Mouse (Mus musculus) small intestine, adult 2 months (tissue): ENCODE measurements at regions not wholly inside any gene's neighbourhood (a gene's known extent, or its start where the extent isn't known, plus 50 kb on each side); places are given as distances from the start of the nearest gene placed in this dataset.

Source experiments
- H3K27ac ChIP-seq: fragments of 200-500 bp; 2 replicates; pipeline ENCODE4 v1.5.1; 2012; ENCODE audit warnings: low read depth, low read length, control low read depth, inconsistent platforms; ENCODE audit not compliant: insufficient read depth
- H3K27me3 ChIP-seq: fragments of 200-500 bp; 2 replicates; pipeline ENCODE4 v1.6.1; 2012; ENCODE audit warnings: mild to moderate bottlenecking, moderate library complexity, low read length, inconsistent platforms; ENCODE audit not compliant: control insufficient read depth, insufficient read depth
- H3K36me3 ChIP-seq: fragments of 200-500 bp; 2 replicates; pipeline ENCODE4 v1.6.1; 2012; ENCODE audit warnings: mild to moderate bottlenecking, low read length, control low read depth, inconsistent platforms; ENCODE audit not compliant: control insufficient read depth, insufficient read depth
- H3K4me1 ChIP-seq: fragments of 200-500 bp; 2 replicates; pipeline ENCODE4 v1.6.1; 2012; ENCODE audit warnings: low read length, inconsistent platforms, mixed read lengths; ENCODE audit not compliant: control insufficient read depth, insufficient read depth, insufficient read length
- H3K4me3 ChIP-seq: fragments of 200-500 bp; 2 replicates; pipeline ENCODE4 v1.5.1; 2012; ENCODE audit warnings: low read depth, mild to moderate bottlenecking, control low read depth, inconsistent platforms, low read length, moderate library complexity
- CTCF ChIP-seq: fragments of 200-500 bp; IDR thresholded peaks from 2 replicates; pipeline ENCODE4 v1.5.1; 2012; ENCODE audit warnings: low read depth, mild to moderate bottlenecking, control low read depth, inconsistent platforms, low read length, moderate library complexity, mixed read lengths; ENCODE audit not compliant: insufficient replicate concordance, insufficient read length; ENCODE audit errors: extremely low read depth
- POLR2A ChIP-seq: fragments of 200-500 bp; IDR thresholded peaks from 2 replicates; pipeline ENCODE4 v1.6.1; 2012; ENCODE audit warnings: low read depth, mild to moderate bottlenecking, control low read depth, inconsistent platforms, low read length, moderate library complexity
- WGBS: fragments of 180-500 bp; shearing (Covaris S2); methylation state at CpG from one replicate; pipeline ENCODE4 v1.1.7; 2018; 5-methylcytosine and 5-hydroxymethylcytosine counted together

GRCm38 (mm10) chr14:67181586-67181985 lies 1172.6 kb upstream of the Gulo start:
- Histone ChIP-seq H3K27me3 (no peaks in the 10 kb centered on the region), H3K27ac (no peak overlapping the region), H3K36me3 (no peaks in the 10 kb centered on the region), H3K4me3 (no peak overlapping the region), H3K4me1 (peaks cover 20% of the 10 kb centered on the region; the same call in 1 of the 2 replicates)
- WGBS: 52% methylated on average over 3 of the region's 3 CpGs
- no peak for TF ChIP-seq POLR2A
- TF ChIP-seq CTCF: no peak

- no peak overlapping the region for H3K27ac ChIP-seq
- H3K4me1 ChIP-seq: peaks cover 30% of the 10 kb centered on the region; the same call in 1 of the 2 replicates
- H3K4me3 ChIP-seq: no peak overlapping the region
- no peak for TF ChIP-seq CTCF
- no peak for TF ChIP-seq POLR2A
- H3K36me3 ChIP-seq: no peaks in the 10 kb centered on the region
- no peaks in the 10 kb centered on the region for H3K27me3 ChIP-seq
Measured at GRCm38 (mm10) chr14:67179549-67179948, 1170.5 kb upstream of the Gulo start.

- H3K4me1 ChIP-seq: peaks cover 23% of the 10 kb centered on the region; the same call in 1 of the 2 replicates
- 47% methylated on average over 9 of the region's 9 CpGs for WGBS
- TF ChIP-seq POLR2A (no peak), CTCF (no peak)
Measured at GRCm38 (mm10) chr14:67178329-67179039, 1169.5 kb upstream of the Gulo start.

GRCm38 (mm10) chr14:67176672-67177071 lies 1167.7 kb upstream of the Gulo start:
- TF ChIP-seq POLR2A: no peak
- TF ChIP-seq CTCF: no peak
- Histone ChIP-seq H3K4me3 (no peak overlapping the region), H3K27ac (peak overlapping the region; percentile 75), H3K27me3 (no peaks in the 10 kb centered on the region), H3K36me3 (no peaks in the 10 kb centered on the region), H3K4me1 (peaks cover 24% of the 10 kb centered on the region; the same call in 1 of the 2 replicates)
- 48% methylated on average over 6 of the region's 6 CpGs for WGBS

More at GRCm38 (mm10) chr14:67178329-67179039, 1169.5 kb upstream of the Gulo start:
- no peaks in the 10 kb centered on the region for H3K27me3 ChIP-seq
- no peak overlapping the region for H3K27ac ChIP-seq
- no peaks in the 10 kb centered on the region for H3K36me3 ChIP-seq
- no peak overlapping the region for H3K4me3 ChIP-seq

GRCm38 (mm10) chr14:67176100-67176499 lies 1167.1 kb upstream of the Gulo start:
- H3K36me3 ChIP-seq: no peaks in the 10 kb centered on the region
- peaks cover 21% of the 10 kb centered on the region; the same call in 1 of the 2 replicates for H3K4me1 ChIP-seq
- WGBS: 37% methylated on average over 6 of the region's 6 CpGs
- peak overlapping the region; percentile 75 for H3K27ac ChIP-seq
- no peaks in the 10 kb centered on the region for H3K27me3 ChIP-seq
- no peak for TF ChIP-seq POLR2A
- TF ChIP-seq CTCF: no peak
- H3K4me3 ChIP-seq: no peak overlapping the region

- no peaks in the 10 kb centered on the region for H3K27me3 ChIP-seq
- no peak overlapping the region for H3K4me3 ChIP-seq
- no peak for TF ChIP-seq CTCF
- TF ChIP-seq POLR2A: no peak
- no peaks in the 10 kb centered on the region for H3K36me3 ChIP-seq
- peaks cover 21% of the 10 kb centered on the region; the same call in 1 of the 2 replicates for H3K4me1 ChIP-seq
- WGBS: 71% methylated on average over 7 of the region's 7 CpGs
- H3K27ac ChIP-seq: peak overlapping the region; percentile 53; the same call in 1 of the 2 replicates
Measured at GRCm38 (mm10) chr14:67174929-67175328, 1165.9 kb upstream of the Gulo start.

GRCm38 (mm10) chr14:67170801-67171200 lies 1161.8 kb upstream of the Gulo start:
- 84% methylated on average over 6 of the region's 6 CpGs for WGBS

GRCm38 (mm10) chr14:67170248-67170647 lies 1161.2 kb upstream of the Gulo start:
- no peak overlapping the region for H3K27ac ChIP-seq
- WGBS: 53% methylated on average over 3 of the region's 3 CpGs
- H3K4me3 ChIP-seq: no peak overlapping the region
- H3K27me3 ChIP-seq: no peaks in the 10 kb centered on the region
- TF ChIP-seq CTCF: no peak
- TF ChIP-seq POLR2A: no peak
- H3K4me1 ChIP-seq: peaks cover 7% of the 10 kb centered on the region; the same call in 1 of the 2 replicates
- no peaks in the 10 kb centered on the region for H3K36me3 ChIP-seq

More at GRCm38 (mm10) chr14:67170801-67171200, 1161.8 kb upstream of the Gulo start:
- Histone ChIP-seq H3K36me3 (no peaks in the 10 kb centered on the region), H3K27me3 (no peaks in the 10 kb centered on the region), H3K27ac (no peak overlapping the region), H3K4me1 (peaks cover 11% of the 10 kb centered on the region; the same call in 1 of the 2 replicates), H3K4me3 (no peak overlapping the region)
- TF ChIP-seq CTCF (no peak), POLR2A (no peak)
